Mouse (Mus musculus) right cerebral cortex, postnatal 4 days (tissue): ENCODE results near the gene Trim56.

Source experiments
- DNase-seq: peaks from one replicate; pipeline ENCODE4 v3.0.0-alpha.2; 2022

Trim56 gene

DNA sequence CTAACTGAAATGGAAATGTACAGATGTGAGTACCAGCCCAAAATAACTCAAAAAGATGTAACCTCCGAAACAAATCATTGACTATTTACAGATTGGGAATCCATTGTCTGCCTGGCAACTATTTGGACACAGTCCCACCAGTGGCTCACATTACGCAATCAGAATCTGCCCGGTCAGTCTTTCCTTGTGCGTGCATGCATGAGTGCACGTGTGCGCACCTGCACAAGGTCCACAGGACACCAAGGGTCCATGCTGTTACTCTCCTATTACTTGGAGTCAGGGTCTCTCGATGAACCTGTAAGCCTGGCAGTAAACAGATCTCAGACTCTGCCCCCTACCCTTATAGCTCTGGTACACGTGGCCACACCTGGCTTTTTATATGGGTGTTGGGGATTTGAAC is 8.3 kb downstream of the Trim56 start:
- no peak for DNase-seq

DNA sequence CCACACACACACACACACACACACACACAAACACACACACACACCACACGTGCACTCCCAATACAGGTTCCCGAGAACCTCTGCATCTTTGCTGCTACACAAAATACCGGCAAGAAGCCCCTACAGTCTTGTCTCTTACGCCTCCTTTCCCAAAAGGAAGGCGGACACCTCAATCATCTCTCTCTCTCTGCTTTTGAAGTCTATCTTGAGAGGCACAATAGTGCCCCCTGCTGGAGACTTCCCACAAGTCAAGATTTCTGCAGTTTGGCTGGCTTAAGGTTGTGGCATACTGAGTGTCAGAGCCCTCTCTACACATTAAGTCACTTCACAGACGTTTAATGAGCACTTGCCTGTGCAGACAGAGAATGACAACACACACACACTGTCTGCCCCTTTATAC is 9.0 kb downstream of the Trim56 start:
- DNase-seq, result peak; percentile 91

DNA sequence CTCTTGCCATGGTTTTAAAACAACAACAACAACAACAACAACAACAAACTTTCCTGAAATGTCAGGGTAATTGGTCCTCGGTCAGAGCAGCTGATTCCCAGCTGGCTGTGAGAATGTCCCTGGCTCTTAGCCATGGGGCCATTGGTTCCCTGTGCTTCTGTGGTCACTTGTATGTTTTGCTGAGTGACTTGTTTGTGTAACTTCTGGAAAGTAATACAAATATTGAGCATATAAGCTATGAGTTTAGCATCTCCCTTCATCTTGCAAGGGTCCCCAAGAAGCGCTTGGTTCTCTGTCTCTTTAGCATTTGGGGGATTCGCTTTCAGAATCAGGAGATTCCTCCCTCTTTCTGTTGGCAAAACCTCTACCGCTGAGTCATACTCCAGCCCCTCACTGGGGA is 9.6 kb downstream of the Trim56 start:
- no peak for DNase-seq

DNA sequence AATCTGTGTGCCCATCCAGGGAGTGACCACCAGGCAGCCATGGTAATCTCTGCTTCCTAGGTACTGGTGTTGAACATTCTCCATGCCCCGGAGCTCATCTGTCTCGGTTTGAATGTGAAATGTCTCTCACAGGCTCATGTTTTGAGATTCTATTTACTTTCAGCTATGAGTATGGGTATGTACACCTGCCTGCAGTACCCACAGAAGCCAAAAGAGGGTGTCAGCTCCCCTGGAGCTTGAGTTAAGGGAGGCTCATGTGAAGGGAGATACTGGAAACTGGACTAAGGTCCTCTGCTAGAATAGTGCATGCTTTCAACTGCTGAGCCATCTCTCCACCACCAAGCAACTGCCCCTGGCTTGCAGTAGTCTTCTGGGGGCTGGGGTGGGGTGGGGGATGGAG is 12.0 kb downstream of the Trim56 start:
- DNase-seq, result no peak

DNA sequence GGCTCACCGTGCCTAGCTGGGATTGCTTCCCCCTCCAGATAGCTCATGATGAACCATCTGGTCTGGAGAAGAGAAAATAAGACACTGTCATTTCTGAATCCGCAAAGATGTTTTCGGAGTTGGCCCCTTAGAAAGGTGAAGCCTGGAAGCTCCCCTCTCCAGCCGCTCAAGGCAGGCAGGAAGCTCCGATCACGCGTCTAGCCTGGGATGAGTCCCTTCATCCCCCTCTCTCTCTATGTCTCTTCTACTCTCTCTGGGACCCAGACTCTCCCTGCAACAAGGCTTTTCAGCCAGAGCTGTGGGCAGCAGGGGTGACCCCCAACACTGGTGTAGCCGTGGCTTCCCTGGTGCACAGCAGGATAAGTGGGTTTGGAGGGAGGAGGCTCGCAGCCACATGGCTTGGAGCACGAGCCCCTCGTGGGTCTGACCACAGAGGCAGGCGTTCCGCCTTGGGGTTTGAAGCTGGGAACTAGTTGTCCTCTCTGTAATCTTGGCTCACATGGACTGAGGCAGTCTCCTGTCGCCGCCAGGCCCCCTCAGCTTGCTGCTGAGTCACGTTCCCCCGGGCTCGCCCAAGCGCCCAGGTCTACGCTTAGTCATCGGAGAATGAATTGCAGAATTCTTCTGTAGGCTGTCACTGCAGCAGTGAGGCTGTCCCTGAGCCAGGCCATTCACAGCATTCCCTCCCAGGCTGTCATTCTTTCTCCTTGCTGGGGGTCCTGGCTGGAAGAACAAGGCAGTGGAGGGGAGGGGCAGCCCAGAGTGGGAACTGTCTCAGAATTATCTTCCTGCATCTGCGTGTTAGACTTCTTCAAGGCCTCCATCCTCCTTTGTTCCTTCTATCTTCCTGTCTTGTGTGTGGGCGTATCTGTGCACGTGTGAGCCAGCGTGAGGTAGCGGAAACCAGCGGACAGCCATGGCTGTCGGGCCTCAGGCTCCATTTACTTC is 13.2 kb downstream of the Trim56 start:
- no peak for DNase-seq

DNA sequence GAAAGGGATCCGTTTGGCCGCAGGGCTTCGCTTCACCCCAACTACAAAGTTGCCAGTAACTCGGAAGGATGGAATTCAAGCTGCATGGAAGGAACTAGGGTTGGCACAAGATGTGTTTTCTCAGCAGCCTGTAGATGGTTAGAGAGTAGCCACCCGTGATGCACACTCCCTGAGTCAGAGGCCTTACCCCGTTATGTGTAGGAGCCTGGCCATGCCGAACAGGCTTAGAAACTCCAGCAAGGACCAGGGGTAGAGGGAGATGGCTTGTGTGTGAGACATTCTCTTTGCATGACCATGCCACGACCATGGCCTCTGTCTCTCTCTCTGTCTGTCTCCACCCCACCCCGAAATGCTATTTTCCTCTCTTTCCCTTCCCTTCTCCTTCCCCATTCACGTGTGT is 13.9 kb downstream of the Trim56 start:
- no peak for DNase-seq

DNA sequence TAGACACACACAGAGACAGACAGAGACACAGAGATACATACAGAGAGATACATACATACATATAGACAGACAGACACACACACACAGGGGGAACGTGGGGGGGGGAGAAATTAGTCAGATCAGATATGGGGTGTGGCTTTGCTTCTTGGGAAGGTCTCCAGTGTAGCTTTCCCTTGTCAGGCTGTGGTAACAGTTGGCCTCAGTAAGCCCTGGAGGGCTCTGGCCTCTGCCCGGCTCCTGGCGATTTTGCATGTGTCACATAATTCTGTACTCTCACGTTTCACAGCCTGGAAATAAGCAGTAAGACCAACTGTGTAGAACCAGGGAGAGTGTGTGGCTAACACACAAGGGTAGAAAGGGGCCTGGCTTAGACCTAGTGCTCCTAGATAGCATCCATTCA is 15.3 kb downstream of the Trim56 start:
- DNase-seq, result no peak

DNA sequence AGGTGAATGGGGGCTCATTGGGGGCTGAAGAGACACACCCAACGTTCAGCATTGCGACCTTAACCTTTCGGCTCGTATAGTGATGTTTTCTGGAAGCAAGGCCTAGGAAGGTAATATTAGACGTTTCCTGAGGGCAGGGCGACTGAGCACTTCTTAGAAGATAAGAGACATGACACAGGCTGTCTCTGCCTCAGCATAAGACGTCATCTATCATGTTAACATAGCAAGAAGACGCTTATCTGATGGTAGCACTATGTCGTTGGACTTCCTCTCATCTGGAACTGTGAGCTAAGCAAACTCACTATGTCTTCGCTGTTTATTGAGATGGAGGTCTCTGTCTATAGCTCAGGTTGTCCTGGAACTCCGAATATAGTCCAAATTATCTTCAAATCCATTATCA is 17.6 kb downstream of the Trim56 start:
- no peak for DNase-seq

DNA sequence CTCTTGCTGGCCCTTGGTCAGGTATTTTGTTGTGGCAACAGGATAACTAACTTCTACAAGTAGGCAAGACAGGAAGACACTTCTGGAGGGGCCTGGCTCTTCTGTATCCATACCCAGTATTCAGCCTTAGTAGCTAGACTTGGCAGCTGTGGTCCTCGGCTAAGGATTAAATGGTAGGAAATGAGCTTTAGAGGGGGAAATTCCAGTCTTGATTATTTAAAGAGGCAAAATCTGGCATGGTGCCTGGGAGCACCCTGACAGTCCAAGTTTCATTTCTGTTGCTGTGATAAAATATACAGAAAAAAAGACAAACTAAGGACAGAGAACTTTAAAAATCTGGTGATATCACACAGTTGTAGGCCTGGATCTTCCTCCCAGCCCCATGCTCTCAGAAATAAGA is 20.0 kb downstream of the Trim56 start:
- peak; percentile 63 for DNase-seq

DNA sequence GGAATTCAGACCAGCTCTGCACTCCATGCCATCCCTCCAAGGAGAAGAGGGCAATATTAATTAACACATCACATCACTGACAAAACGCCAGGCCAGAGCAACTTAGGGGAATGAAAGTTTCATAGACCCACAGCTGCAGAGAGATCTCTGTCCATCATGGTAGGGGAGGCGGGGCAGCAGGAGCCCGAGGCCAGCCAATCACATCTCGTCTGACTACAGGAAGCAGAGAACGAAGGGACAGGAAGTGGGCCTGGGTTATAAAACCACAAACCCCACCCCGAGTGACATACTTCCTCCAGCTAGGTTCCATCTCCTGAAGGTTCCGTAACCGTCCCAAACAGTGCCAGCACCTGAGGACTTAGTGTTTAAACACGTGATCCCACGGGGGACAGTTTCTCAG is 20.9 kb downstream of the Trim56 start:
- no peak for DNase-seq

DNA sequence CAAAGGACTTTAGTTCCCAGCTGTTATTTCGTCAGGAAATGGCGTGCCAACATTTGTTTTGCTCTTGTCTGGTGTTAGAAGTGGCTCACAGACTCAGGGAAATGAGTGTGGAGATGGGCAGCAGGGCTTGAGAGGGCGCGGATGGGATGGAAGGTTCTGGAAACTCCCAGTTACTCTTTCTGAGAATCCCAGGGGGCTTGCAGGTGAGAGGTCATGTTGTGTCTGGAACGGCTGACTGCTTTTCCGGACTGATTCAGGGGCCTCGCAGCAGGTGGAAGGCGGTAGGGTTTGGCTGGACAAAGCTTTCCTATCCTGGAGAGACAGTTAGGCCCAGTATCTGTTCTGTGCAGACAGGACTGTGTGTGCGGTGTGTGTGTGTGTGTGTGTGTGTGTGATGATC is 22.3 kb downstream of the Trim56 start:
- DNase-seq, result no peak

DNA sequence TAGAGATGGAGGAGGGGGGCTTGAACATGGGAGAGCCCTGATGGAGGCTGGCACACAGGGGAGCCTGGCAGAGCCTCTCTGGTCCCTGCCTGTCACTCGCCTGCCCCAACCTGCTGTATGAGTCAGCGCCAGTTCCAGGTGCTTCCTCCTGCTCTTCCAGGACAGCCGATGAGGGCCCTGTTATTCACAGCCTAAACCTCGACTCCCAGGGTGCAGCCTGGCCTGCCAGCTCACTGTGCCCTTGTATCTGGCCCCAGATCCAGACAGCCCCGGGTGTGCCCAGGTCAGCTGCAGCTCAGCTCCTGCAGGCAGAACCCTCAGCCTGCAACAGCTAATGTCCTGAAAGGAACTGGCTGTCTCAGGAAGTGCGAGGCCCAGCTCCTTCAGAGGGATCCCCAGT is 24.4 kb downstream of the Trim56 start:
- no peak for DNase-seq

DNA sequence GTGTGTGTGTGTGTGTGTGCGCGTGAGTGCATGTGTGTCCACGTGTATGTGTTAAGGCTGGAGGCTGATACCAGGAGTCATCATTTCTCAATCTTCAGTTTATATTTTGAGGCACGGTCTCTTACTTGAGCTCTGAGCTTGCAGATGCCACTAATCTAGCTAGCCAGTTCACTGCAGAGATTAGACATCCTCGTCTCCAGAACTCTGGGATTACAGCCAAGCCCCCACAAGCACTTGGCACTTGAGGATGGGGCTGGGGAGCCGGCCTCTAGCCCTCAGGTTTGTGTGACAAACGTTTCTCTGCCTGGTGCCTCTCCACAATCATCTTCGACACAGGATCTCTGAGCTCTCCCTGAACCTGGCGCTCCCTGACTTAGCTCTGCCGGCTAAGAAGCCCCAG is 25.1 kb downstream of the Trim56 start:
- no peak for DNase-seq

DNA sequence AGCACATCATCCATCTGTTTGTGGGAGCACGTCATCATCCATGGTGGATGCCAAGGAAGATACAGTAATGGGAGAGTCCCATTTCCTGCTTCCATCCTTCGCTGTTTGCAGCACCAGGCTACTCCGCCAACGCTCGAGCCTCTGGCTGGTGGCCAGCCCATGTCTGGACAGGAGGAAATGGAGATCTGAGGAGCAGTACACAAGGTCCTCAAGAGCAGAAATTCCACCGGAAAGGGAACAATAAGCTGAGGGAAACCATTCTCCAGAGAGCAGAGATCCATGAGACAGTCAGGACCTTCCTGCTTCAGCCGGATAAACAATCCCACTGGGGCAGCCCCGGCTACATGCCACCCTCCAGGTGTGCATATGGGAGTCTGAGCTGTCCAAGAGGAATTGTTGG is 28.6 kb downstream of the Trim56 start:
- no peak for DNase-seq

DNA sequence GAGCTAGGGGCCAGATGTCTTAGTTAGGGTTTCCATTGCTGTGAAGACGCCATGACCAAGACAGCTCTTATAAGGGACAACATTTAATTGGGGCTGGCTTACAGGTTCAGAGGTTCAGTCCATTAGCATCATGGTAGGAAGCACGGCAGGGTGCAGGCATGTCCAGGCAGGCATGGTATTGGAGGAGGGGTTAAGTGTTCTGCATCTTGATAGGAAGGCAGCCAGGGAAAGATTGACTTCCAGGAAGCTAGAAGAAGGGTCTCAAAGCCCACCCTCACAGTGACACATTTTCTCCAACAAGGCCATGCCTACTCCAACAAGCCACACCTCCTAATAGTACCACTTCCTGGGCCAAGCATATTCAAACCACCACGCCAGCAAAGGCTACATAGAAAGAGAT is 30.3 kb downstream of the Trim56 start:
- DNase-seq, result no peak

DNA sequence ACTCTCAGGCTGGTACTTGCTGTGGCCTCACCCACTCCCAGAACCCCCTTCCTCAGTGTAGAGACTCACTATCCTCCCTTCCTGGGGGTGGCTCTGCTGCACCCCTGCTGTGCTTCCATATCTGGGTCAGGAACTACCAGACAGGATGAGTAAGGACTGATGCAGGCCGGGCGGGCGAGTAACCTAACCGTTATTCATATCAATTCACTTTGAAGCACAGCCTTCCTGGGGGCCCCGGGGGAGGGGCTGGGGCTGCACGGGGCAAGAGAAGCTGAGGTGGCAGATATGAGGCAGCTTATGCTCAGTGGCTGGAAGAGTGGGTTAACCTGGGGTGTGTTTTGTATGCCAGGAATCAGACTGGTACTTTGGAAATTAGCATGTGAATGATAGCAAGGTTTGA is 31.0 kb downstream of the Trim56 start:
- no peak for DNase-seq

DNA sequence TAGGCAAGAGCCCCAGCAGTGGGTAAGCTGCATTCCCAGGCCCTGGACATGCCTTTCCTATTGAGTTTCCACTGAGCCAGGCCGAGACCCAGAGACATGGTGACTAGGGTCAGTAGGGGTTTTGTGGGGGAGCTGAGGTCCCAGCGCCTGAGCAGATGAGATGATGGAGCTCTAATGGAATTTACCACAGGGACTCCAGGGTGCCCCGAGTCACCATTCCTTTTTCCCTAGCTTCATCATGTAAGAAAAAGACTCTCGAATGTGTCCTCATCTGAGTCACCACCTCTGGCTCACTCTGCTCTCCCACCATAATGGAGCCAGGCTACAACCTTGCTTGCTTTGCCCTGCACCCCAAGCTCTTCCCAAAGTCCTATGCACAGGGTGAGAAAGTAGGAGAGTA is 33.0 kb downstream of the Trim56 start:
- no peak for DNase-seq

DNA sequence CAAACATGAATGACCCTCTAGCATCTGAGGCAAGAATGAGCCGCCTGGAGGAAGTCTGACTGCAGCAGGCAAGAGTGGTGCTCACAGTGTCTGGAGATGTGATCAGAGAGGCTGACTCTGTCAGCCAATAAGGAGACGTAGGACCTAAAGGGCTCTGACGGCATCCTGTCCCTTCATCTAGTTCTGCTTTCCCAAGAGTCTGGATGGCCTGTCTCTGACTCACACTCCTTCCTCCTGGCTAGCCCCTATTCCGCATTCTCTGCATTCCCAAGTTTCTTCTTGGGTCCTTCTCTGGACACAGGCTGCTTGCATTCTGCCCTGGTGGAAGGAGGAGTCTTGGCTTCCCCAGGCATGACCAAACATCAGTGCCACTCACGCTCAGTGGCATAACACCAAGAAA is 36.2 kb downstream of the Trim56 start:
- DNase-seq, result no peak

DNA sequence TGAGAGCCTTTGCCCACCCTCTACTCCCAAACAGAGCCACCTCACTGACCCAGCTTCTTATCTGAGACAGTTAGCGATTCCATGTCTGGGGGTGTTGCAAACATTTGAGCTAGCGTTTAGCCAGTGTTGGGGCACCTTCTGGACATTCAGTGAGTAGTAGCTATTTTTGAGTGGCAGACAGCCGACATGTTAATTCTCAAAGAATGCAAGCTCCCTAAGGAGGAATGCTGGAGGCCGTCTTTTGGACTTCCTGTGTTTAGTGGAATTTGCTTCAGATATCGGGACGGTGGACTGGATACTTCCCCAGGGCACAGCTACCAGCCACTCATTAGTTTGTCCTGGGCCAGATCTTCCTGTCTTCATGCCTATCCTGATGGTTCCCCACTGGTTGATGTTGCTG is 37.4 kb downstream of the Trim56 start:
- no peak for DNase-seq

DNA sequence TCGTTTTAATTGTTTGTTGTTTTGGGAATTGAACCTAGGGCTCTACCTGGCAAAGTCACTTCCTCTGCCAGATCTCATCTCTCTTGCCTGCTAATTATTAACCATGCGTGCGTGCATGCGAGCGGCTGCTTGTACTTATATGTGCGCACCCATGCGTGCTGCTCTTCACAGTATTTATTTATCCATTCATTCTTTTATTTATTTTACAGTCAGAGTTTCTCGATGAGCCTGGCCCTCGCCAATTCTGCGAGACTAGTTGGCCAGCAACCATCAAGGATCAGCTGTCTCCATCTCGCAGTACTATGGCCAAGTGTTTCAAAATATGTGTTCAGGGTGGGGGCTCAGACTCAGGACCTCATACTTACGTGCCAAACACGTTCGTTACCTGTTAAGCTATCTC is 38.0 kb downstream of the Trim56 start:
- no peak for DNase-seq

DNA sequence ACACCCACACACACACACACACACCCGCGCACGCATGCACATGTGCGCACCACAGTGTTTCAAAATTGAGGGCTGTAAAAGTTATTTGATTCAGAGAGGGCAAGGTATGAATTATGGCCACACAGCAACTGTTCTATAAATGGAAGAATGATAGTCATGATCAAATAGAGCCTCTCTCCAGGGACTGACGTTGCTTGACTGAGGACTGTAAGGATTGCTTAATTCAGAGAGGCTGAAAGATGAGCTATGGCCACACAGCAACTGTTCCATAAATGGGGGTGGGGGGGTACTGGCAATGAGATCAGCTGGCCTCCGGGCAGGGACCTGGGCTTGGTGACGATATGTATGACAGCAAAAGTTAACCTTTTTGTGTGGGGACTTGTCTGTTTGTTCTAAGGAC is 38.8 kb downstream of the Trim56 start:
- DNase-seq, result no peak

DNA sequence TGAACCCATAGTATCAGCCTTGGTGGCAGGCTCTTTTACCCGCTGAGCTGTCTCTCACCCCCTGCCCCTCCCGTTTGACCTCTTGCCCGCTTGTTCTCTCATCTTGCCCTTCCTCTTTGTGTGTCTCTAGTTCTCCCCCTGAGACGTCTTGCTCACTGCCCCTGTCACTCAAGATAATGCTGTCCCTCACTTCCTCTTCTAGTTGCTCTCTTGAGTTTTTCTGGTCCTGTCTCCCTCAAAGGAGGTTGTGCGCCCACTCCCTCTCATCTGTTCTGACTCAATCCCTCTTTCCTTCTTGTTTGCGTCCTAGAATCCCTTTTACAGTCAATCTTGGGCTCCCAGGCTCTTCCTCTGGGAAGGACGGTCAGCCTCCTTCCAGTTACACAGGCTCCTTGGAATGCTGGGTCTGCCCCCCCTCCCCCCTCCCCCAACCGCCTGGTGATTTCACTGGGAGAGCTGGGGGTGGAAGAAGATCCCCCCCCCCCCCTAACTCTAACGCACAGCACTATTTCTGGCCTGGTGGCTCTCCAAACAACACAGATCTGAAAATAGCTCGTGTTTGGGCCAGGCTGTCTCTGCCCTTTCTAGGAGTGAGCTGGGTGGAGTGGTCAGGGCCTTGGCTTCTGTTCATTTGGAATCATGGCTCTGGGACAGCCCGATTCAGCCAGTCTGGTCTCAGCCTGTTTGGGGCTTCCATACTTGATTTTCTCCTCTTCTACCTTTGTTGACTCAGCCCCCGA is 39.6 kb downstream of the Trim56 start:
- no peak for DNase-seq

DNA sequence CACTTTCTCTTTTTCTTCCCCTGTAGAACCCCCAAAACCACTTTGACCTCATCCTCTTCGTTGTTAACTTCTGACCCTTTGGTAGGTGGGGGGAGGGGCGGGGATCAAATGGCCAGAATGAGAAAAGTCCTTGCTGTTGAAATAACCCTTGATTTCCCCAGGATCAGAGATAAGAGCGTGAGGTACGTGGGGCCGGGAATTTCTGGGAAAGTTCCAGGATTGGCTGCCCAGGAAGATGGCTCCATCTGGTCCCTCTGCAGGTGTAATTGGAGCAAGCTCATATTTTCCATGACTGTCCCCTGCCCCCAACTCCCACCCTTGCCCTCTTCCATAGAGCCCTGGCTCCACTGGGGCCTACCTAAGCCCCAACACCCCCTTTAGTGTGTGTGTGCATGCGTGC is 40.3 kb downstream of the Trim56 start:
- DNase-seq, result no peak

DNA sequence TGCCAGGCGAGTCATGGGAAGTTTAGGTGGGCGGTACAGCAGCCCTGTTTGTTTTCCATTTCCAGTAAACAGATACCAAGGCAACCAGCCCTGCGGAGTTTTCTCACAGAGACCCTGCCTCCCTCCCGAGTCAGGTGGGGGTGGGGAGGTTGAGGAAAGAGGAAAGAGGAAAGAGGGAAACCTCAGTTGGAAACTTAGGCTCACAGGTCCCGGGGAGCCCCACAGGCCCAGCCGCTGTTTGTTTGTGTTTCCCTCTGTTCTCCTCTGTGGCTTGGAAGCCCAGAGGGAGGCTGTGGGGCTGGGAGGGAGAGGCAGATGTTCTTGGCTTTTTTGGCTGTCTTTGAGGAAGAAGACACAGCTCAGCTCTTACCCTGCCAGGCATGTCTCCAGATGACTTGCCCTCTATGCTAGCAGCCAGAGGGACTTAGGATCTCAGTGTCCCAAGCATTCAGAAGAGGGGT is 41.8 kb downstream of the Trim56 start:
- DNase-seq, result no peak
